Mouse (Mus musculus): ENCODE measurements around the gene Srsf4. TPM values are rescaled to one million over a fixed set of nuclear protein-coding genes. Genes with fewer than 3 reads are reported as not detected.

Srsf4 gene
- total RNA-seq (2014; fragmentation: Nextera tagmentation) (44.8 and 53.1 TPM in 2 replicates), total RNA-seq (2017) (33.9 and 60.3 TPM in 2 replicates), polyA plus RNA-seq (2012) (153 and 156 TPM in 2 replicates)

GRCm38 (mm10) chr4:131873293-131874168 lies at the start of gene Srsf4:
Srsf4 (plus strand) TSS chr4:131873617.
- peak within 1 kb of the TSS; percentile 88 for H3K4me3 ChIP-seq (ENCODE audit: low read depth, low read length)

GRCm38 (mm10) chr4:131824939-131825338 lies 48.5 kb upstream of the Srsf4 start:
- Histone ChIP-seq H3K36me3 (replicated peaks) (peaks cover 70% of the 10 kb centered on the region), H3K9me3 (replicated peaks) (no peaks in the 10 kb centered on the region), H3K27me3 (ENCODE audit: insufficient read depth, low read length) (no peaks in the 10 kb centered on the region; the same call in 1 of the 2 replicates), H3K4me1 (ENCODE audit: insufficient read depth, low read depth, low read length) (peaks cover 80% of the 10 kb centered on the region), H3K4me3 (ENCODE audit: low read depth, low read length) (no peak overlapping the region)
- DNase-seq (ENCODE audit: low spot score) (no peak), ATAC-seq (ENCODE audit: extremely low read depth, insufficient number of reproducible peaks, low FRiP score, poor library complexity, severe bottlenecking) (no peak)
- TF ChIP-seq GATA1 (IDR thresholded peaks at IDR 0.05; ENCODE audit: borderline replicate concordance, low read length) = no peak
- no peak for TF ChIP-seq POLR2AphosphoS5 (IDR thresholded peaks at IDR 0.05; ENCODE audit: insufficient replicate concordance, low read depth, low read length)
- no peak for TF ChIP-seq GATA2 (IDR thresholded peaks at IDR 0.05; ENCODE audit: borderline replicate concordance, low read depth, low read length)
- no peak for TF ChIP-seq TAL1 (conservative IDR thresholded peaks at IDR 0.05; ENCODE audit: low read depth, low read length)
- no peak for TF ChIP-seq CTCF (IDR thresholded peaks at IDR 0.05; ENCODE audit: low read depth, low read length)

More at GRCm38 (mm10) chr4:131873293-131874168, at the start of gene Srsf4:
- ATAC-seq (ENCODE audit: extremely low read depth, insufficient number of reproducible peaks, low FRiP score, poor library complexity, severe bottlenecking) = peak; percentile 86
- Histone ChIP-seq H3K27me3 (ENCODE audit: insufficient read depth, low read length) (no peaks in the 10 kb centered on the region), H3K9me3 (replicated peaks) (no peaks in the 10 kb centered on the region), H3K36me3 (replicated peaks) (peaks cover 47% of the 10 kb centered on the region), H3K4me1 (ENCODE audit: insufficient read depth, low read depth, low read length) (peaks cover 41% of the 10 kb centered on the region)
- TF ChIP-seq GATA2 (IDR thresholded peaks at IDR 0.05; ENCODE audit: borderline replicate concordance, low read depth, low read length) (no peak), CTCF (IDR thresholded peaks at IDR 0.05; ENCODE audit: low read depth, low read length) (no peak), TAL1 (conservative IDR thresholded peaks at IDR 0.05; ENCODE audit: low read depth, low read length) (no peak), GATA1 (IDR thresholded peaks at IDR 0.05; ENCODE audit: borderline replicate concordance, low read length) (no peak), POLR2AphosphoS5 (IDR thresholded peaks at IDR 0.05; ENCODE audit: insufficient replicate concordance, low read depth, low read length) (no peak)
- peak; percentile 98 for DNase-seq (ENCODE audit: low spot score)

GRCm38 (mm10) chr4:131825830-131826229 lies 47.6 kb upstream of the Srsf4 start:
- Histone ChIP-seq H3K9me3 (replicated peaks) (no peaks in the 10 kb centered on the region), H3K4me1 (ENCODE audit: insufficient read depth, low read depth, low read length) (peaks cover 89% of the 10 kb centered on the region), H3K4me3 (ENCODE audit: low read depth, low read length) (no peak overlapping the region; the same call in 1 of the 2 replicates), H3K27me3 (ENCODE audit: insufficient read depth, low read length) (no peaks in the 10 kb centered on the region), H3K36me3 (replicated peaks) (peaks cover 70% of the 10 kb centered on the region)
- DNase-seq (ENCODE audit: low spot score) (peak; percentile 88), ATAC-seq (ENCODE audit: extremely low read depth, insufficient number of reproducible peaks, low FRiP score, poor library complexity, severe bottlenecking) (0 out of 2 replicates have a peak, but pooled peaks have one; percentile 10)
- TF ChIP-seq GATA1 (IDR thresholded peaks at IDR 0.05; ENCODE audit: borderline replicate concordance, low read length) (no peak), CTCF (IDR thresholded peaks at IDR 0.05; ENCODE audit: low read depth, low read length) (peak; percentile 89)

- no peak for ATAC-seq (ENCODE audit: extremely low read depth, insufficient number of reproducible peaks, low FRiP score, poor library complexity, severe bottlenecking)
- Histone ChIP-seq H3K36me3 (replicated peaks) (peaks cover 70% of the 10 kb centered on the region), H3K9me3 (replicated peaks) (no peaks in the 10 kb centered on the region), H3K4me3 (ENCODE audit: low read depth, low read length) (peak overlapping the region; percentile 50; the same call in 1 of the 2 replicates), H3K27me3 (ENCODE audit: insufficient read depth, low read length) (no peaks in the 10 kb centered on the region), H3K4me1 (ENCODE audit: insufficient read depth, low read depth, low read length) (peaks cover 92% of the 10 kb centered on the region)
- peak; percentile 45 for DNase-seq (ENCODE audit: low spot score)
- TF ChIP-seq GATA2 (IDR thresholded peaks at IDR 0.05; ENCODE audit: borderline replicate concordance, low read depth, low read length) (peak; percentile 75; the same call in 1 of the 2 replicates), CTCF (IDR thresholded peaks at IDR 0.05; ENCODE audit: low read depth, low read length) (no peak), GATA1 (IDR thresholded peaks at IDR 0.05; ENCODE audit: borderline replicate concordance, low read length) (no peak), TAL1 (conservative IDR thresholded peaks at IDR 0.05; ENCODE audit: low read depth, low read length) (no peak)
Observed at GRCm38 (mm10) chr4:131826905-131827304, 46.5 kb upstream of the Srsf4 start.

GRCm38 (mm10) chr4:131829123-131829522 lies 44.3 kb upstream of the Srsf4 start:
- no peaks in the 10 kb centered on the region for H3K27me3 ChIP-seq (ENCODE audit: insufficient read depth, low read length)
- peak; percentile 75 for DNase-seq (ENCODE audit: low spot score)
- H3K4me1 ChIP-seq (ENCODE audit: insufficient read depth, low read depth, low read length) = peaks cover 97% of the 10 kb centered on the region

GRCm38 (mm10) chr4:131831546-131832045 lies 41.8 kb upstream of the Srsf4 start:
- no peaks in the 10 kb centered on the region for H3K9me3 ChIP-seq (replicated peaks)
- DNase-seq (ENCODE audit: low spot score) (no peak), ATAC-seq (ENCODE audit: extremely low read depth, insufficient number of reproducible peaks, low FRiP score, poor library complexity, severe bottlenecking) (no peak)
- H3K36me3 ChIP-seq (replicated peaks) = peaks cover 39% of the 10 kb centered on the region
- H3K27me3 ChIP-seq (ENCODE audit: insufficient read depth, low read length) = no peaks in the 10 kb centered on the region
- H3K4me3 ChIP-seq (ENCODE audit: low read depth, low read length) = peak overlapping the region; percentile 59; the same call in 1 of the 2 replicates
- TF ChIP-seq CTCF (IDR thresholded peaks at IDR 0.05; ENCODE audit: low read depth, low read length) (no peak), GATA2 (IDR thresholded peaks at IDR 0.05; ENCODE audit: borderline replicate concordance, low read depth, low read length) (no peak), TAL1 (conservative IDR thresholded peaks at IDR 0.05; ENCODE audit: low read depth, low read length) (no peak)
- peaks cover 98% of the 10 kb centered on the region for H3K4me1 ChIP-seq (ENCODE audit: insufficient read depth, low read depth, low read length)

More at GRCm38 (mm10) chr4:131829123-131829522, 44.3 kb upstream of the Srsf4 start:
- TF ChIP-seq TAL1 (conservative IDR thresholded peaks at IDR 0.05; ENCODE audit: low read depth, low read length) = peak; percentile 86
- no peak for TF ChIP-seq GATA1 (IDR thresholded peaks at IDR 0.05; ENCODE audit: borderline replicate concordance, low read length)
- peak; percentile 74 for ATAC-seq (ENCODE audit: extremely low read depth, insufficient number of reproducible peaks, low FRiP score, poor library complexity, severe bottlenecking)
- H3K9me3 ChIP-seq (replicated peaks) = no peaks in the 10 kb centered on the region
- peaks cover 52% of the 10 kb centered on the region for H3K36me3 ChIP-seq (replicated peaks)
- peak overlapping the region; percentile 62; the same call in 1 of the 2 replicates for H3K4me3 ChIP-seq (ENCODE audit: low read depth, low read length)

Measured in G1E (cell line).